Mouse (Mus musculus) heart, embryonic 11.5 days (tissue): Measurements from ENCODE around the gene Epb41l3. TPM values are rescaled to one million over a fixed set of nuclear protein-coding genes. Genes with fewer than 3 reads are reported as not detected.

Source experiments
- ATAC-seq: fragments of 200-750 bp; cut with Nextera tagmentation; replicated peaks from 2 replicates; pipeline ENCODE4 v1.8.0; 2017; ENCODE audit warnings: moderate library complexity; ENCODE audit not compliant: insufficient number of reproducible peaks, low FRiP score, low TSS enrichment
- H3K27ac ChIP-seq: fragments of 300-500 bp; sonication (generic); 2 replicates; pipeline ENCODE4 v1.5.1; 2014; ENCODE audit warnings: mild to moderate bottlenecking, low read depth, low read length
- H3K27me3 ChIP-seq: fragments of 300-500 bp; sonication (generic); 2 replicates; pipeline ENCODE4 v1.6.1; 2014; ENCODE audit warnings: mild to moderate bottlenecking, low read length, mixed read lengths; ENCODE audit not compliant: control insufficient read depth, insufficient read depth
- H3K36me3 ChIP-seq: fragments of 300-500 bp; sonication (generic); 2 replicates; pipeline ENCODE4 v1.6.1; 2014; ENCODE audit warnings: mild to moderate bottlenecking, low read length, moderate library complexity, mixed read lengths; ENCODE audit not compliant: control insufficient read depth, insufficient read depth
- H3K4me1 ChIP-seq: fragments of 300-500 bp; sonication (generic); 2 replicates; pipeline ENCODE4 v1.6.1; 2014; ENCODE audit warnings: low read length; ENCODE audit not compliant: control insufficient read depth, insufficient read depth
- H3K4me2 ChIP-seq: fragments of 300-500 bp; sonication (generic); 2 replicates; pipeline ENCODE4 v1.6.1; 2014; ENCODE audit warnings: mild to moderate bottlenecking, moderate library complexity
- H3K4me3 ChIP-seq: fragments of 300-500 bp; sonication (generic); 2 replicates; pipeline ENCODE4 v1.5.1; 2014; ENCODE audit warnings: low read depth, low read length
- H3K9ac ChIP-seq: fragments of 300-500 bp; sonication (generic); 2 replicates; pipeline ENCODE4 v1.6.1; 2014; ENCODE audit warnings: mild to moderate bottlenecking, low read depth, low read length, moderate library complexity
- H3K9me3 ChIP-seq: fragments of 300-500 bp; sonication (generic); replicated peaks from 2 replicates; pipeline ENCODE4 v1.6.1; 2016; ENCODE audit warnings: low read length; ENCODE audit not compliant: control insufficient read depth
- WGBS: fragments of 180-500 bp; shearing (Covaris S2); extraction: QIAGEN DNeasy Blood & Tissue Kit; methylation state at CpG from one replicate; pipeline ENCODE4 v1.1.7; 2014; ENCODE audit not compliant: insufficient replicate concordance; 5-methylcytosine and 5-hydroxymethylcytosine counted together
- polyA plus RNA-seq: library from polyadenylated mRNA; unstranded; fragments of >200 nt; fragmentation: Nextera tagmentation; extraction: Ambion mirVana; gene quantifications from 2 replicates; pipeline ENCODE4 v1.2.1, GENCODE M21; 2014

Epb41l3 gene
- polyA plus RNA-seq, 1 experiment from 2014 or later: 118 TPM

DNA sequence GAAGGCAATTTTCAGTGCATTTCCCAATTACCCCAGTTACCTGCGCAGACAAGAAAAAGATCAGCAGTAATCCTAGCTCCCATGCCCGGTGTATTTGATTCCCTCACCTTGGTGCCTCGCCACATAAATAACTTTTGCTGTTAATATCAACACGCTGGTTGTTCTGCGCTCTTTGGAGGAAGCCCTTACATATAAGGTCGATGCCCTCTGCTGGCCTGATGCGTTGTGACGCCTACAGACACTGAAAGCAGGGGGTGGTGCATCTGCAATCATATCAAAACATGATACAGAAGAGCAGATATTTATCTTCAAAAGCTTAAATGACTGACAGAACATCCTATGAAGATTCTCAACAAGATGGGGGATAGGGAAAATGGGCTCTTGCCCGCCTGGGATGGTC, 181.0 kb downstream of the Epb41l3 start:
- Histone ChIP-seq H3K36me3 (peaks cover 5% of the 10 kb centered on the region), H3K4me1 (peaks cover 3% of the 10 kb centered on the region; the same call in 1 of the 2 replicates), H3K4me3 (no peak overlapping the region), H3K4me2 (no peak overlapping the region), H3K27ac (no peak overlapping the region), H3K9ac (no peak overlapping the region), H3K9me3 (no peaks in the 10 kb centered on the region), H3K27me3 (no peaks in the 10 kb centered on the region)
- WGBS: 54% methylated on average over 9 of the region's 9 CpGs
- 0 out of 2 replicates have a peak, but pooled peaks have one; percentile 10 for ATAC-seq

- Histone ChIP-seq H3K27me3 (no peaks in the 10 kb centered on the region), H3K4me1 (peaks cover 22% of the 10 kb centered on the region), H3K4me2 (no peak overlapping the region), H3K4me3 (no peak overlapping the region), H3K27ac (no peak overlapping the region), H3K9me3 (no peaks in the 10 kb centered on the region), H3K9ac (no peak overlapping the region), H3K36me3 (peaks cover 6% of the 10 kb centered on the region)
- ATAC-seq: no peak
- 58% methylated on average over 15 of the region's 15 CpGs for WGBS
Measured at GRCm38 (mm10) chr17:69263810-69264565, 188.5 kb downstream of the Epb41l3 start.

DNA sequence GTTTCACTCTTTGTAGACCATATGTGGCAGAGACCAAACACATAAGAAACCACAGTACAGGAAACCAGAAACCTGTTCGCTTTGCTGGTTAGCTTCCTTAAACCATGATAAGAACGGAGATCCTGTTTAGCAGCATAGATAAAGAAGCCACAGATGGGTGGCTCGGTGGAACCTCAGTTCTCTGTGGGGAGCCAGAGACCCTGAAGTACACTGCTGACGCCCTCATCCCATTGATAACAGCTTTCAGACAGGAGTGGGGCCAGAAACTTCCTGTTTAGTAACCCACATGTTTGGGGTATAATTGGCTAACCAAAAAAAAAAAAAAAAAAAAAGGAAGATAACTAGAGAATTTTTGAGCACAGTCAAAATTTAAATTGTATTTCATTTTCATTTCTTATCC, 189.7 kb downstream of the Epb41l3 start:
- H3K36me3 ChIP-seq: peaks cover 4% of the 10 kb centered on the region
- no peak overlapping the region for H3K9ac ChIP-seq
- H3K4me1 ChIP-seq: peaks cover 22% of the 10 kb centered on the region
- 18% methylated on average over 4 of the region's 4 CpGs for WGBS
- no peaks in the 10 kb centered on the region for H3K27me3 ChIP-seq
- H3K4me3 ChIP-seq: no peak overlapping the region
- no peak for ATAC-seq
- H3K27ac ChIP-seq: no peak overlapping the region
- H3K9me3 ChIP-seq: no peaks in the 10 kb centered on the region
- H3K4me2 ChIP-seq: no peak overlapping the region

- H3K27ac ChIP-seq: no peak overlapping the region
- peaks cover 22% of the 10 kb centered on the region for H3K4me1 ChIP-seq
- no peak for ATAC-seq
Measured at GRCm38 (mm10) chr17:69265759-69266463, 190.4 kb downstream of the Epb41l3 start.

DNA sequence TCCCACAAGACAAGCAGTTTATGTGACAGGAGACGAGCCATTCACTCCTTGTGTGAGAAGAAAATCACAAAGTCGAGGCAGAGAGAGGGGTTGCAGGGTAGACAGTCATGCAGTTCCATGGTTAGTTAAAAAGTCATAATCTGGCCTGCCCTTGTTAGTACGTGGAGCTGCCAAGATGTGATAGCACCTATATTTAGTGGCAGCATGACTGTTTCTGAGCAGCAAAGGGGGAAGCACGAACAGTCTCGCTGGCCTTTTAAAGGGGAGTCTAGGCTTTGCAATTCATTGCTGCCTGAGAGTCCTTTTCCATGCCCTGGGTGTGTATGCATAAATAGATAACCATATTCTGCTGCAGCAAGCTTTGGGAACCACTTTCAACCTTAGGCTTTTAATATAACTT, 191.5 kb downstream of the Epb41l3 start:
- Histone ChIP-seq H3K4me2 (no peak overlapping the region), H3K36me3 (peaks cover 7% of the 10 kb centered on the region), H3K4me3 (no peak overlapping the region), H3K27ac (no peak overlapping the region), H3K9ac (no peak overlapping the region), H3K9me3 (no peaks in the 10 kb centered on the region), H3K4me1 (peaks cover 22% of the 10 kb centered on the region), H3K27me3 (no peaks in the 10 kb centered on the region)
- 47% methylated on average over 5 of the region's 5 CpGs for WGBS
- no peak for ATAC-seq

More at GRCm38 (mm10) chr17:69265759-69266463, 190.4 kb downstream of the Epb41l3 start:
- Histone ChIP-seq H3K9ac (no peak overlapping the region), H3K36me3 (peaks cover 7% of the 10 kb centered on the region), H3K4me2 (no peak overlapping the region), H3K9me3 (no peaks in the 10 kb centered on the region), H3K4me3 (no peak overlapping the region), H3K27me3 (no peaks in the 10 kb centered on the region)
- 30% methylated on average over 17 of the region's 17 CpGs for WGBS

DNA sequence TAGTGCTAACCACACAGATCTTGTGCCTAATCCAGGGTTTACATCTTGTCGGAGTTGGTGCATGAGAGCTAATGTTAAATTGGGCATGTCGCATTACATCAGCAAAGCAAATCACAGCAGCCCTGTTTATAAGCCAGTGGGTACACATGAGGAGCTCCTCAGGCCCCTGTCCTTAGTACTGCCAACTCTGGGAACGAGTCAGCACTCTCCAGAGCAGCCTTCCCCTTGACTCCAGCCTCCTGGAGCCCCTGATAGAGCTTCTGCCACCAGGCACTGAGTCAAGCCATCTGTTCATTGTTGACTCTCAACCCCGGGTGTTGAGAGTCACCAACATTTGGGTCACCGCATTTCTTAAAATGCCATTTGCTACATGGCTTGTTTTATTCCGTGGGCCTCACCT, 192.0 kb downstream of the Epb41l3 start:
- no peaks in the 10 kb centered on the region for H3K27me3 ChIP-seq
- no peak overlapping the region for H3K9ac ChIP-seq
- ATAC-seq: no peak
- H3K9me3 ChIP-seq: no peaks in the 10 kb centered on the region
- H3K4me1 ChIP-seq: peaks cover 22% of the 10 kb centered on the region
- H3K4me2 ChIP-seq: no peak overlapping the region
- peaks cover 7% of the 10 kb centered on the region for H3K36me3 ChIP-seq
- no peak overlapping the region for H3K27ac ChIP-seq
- WGBS: 34% methylated on average over 6 of the region's 6 CpGs
- no peak overlapping the region for H3K4me3 ChIP-seq

- Histone ChIP-seq H3K36me3 (no peaks in the 10 kb centered on the region), H3K27me3 (no peaks in the 10 kb centered on the region), H3K9ac (no peak overlapping the region), H3K27ac (no peak overlapping the region; the same call in 1 of the 2 replicates), H3K9me3 (no peaks in the 10 kb centered on the region), H3K4me3 (no peak overlapping the region), H3K4me1 (no peaks in the 10 kb centered on the region), H3K4me2 (no peak overlapping the region)
- no peak for ATAC-seq
- 57% methylated on average over 5 of the region's 5 CpGs for WGBS
Measured at GRCm38 (mm10) chr17:69277362-69277761, 201.9 kb downstream of the Epb41l3 start.

DNA sequence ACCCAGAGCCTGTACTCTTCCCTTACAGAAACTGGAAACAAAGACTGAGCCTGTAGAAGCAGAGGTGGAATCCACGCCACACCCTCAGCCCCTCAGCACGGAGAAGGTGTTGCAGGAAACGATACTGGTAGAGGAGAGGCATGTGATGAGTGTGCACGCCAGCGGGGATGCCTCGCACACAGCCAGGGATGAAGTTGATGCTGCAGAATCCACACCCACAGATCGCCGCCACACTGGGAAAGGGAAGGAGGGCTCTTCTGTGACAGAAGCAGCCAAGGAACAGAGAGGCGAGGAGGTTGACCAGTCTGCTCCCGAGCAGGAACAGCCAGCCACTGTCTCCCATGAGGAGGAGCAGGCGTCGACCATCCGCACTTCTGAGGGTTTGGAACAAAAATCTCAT, 209.0 kb downstream of the Epb41l3 start:
- Histone ChIP-seq H3K4me1 (no peaks in the 10 kb centered on the region), H3K27me3 (no peaks in the 10 kb centered on the region), H3K9ac (no peak overlapping the region), H3K27ac (no peak overlapping the region), H3K9me3 (no peaks in the 10 kb centered on the region), H3K4me2 (no peak overlapping the region), H3K36me3 (peaks cover 35% of the 10 kb centered on the region), H3K4me3 (no peak overlapping the region)
- ATAC-seq: no peak
- 82% methylated on average over 13 of the region's 13 CpGs for WGBS
